Mouse (Mus musculus) CH12.LX (cell line): Measurements from ENCODE around the gene Vti1a.

Experiments
- BHLHE40 ChIP-seq: IDR thresholded peaks from 2 replicates; pipeline ENCODE4 v1.6.1; 2011; ENCODE audit warnings: mild to moderate bottlenecking, low read depth, low read length, improper control_type of control experiment
- CHD2 ChIP-seq: IDR thresholded peaks from 2 replicates; pipeline ENCODE4 v1.6.1; 2011; ENCODE audit warnings: low read length, improper control_type of control experiment
- CTCF ChIP-seq, 2 experiments: IDR thresholded peaks in 1 of 2; conservative IDR thresholded peaks in 1 of 2; 2 replicates each; pipeline ENCODE4 v1.5.1; 2011 to 2012; ENCODE audit warnings: low read depth in 2 of 2, low read length in 2 of 2, improper control_type of control experiment in 1 of 2, inconsistent platforms in 1 of 2, mild to moderate bottlenecking in 1 of 2, moderate library complexity in 1 of 2
- GABPA ChIP-seq: IDR thresholded peaks from 2 replicates; pipeline ENCODE4 v1.6.1; 2012; ENCODE audit warnings: low read depth, low read length, improper control_type of control experiment, inconsistent platforms; ENCODE audit not compliant: insufficient replicate concordance
- MAX ChIP-seq: IDR thresholded peaks from 2 replicates; pipeline ENCODE4 v1.6.1; 2011; ENCODE audit warnings: low read length, improper control_type of control experiment
- POLR2A ChIP-seq: IDR thresholded peaks from 2 replicates; pipeline ENCODE4 v1.6.1; 2011; ENCODE audit warnings: low read depth, mild to moderate bottlenecking, improper control_type of control experiment, low read length
- RAD21 ChIP-seq: IDR thresholded peaks from 2 replicates; pipeline ENCODE4 v1.6.1; 2011; ENCODE audit warnings: low read depth, mild to moderate bottlenecking, low read length, improper control_type of control experiment, moderate library complexity
- RCOR1 ChIP-seq: conservative IDR thresholded peaks from 2 replicates; pipeline ENCODE4 v1.6.1; 2012; ENCODE audit warnings: low read depth, mild to moderate bottlenecking, inconsistent platforms, low read length, improper control_type of control experiment
- ZNF384 ChIP-seq: IDR thresholded peaks from 2 replicates; pipeline ENCODE4 v1.6.1; 2012; ENCODE audit warnings: low read depth, low read length, improper control_type of control experiment, inconsistent platforms

- TF ChIP-seq POLR2A (no peak), CTCF (conservative IDR thresholded peaks at IDR 0.05 in 1 of 2, IDR thresholded peaks at IDR 0.05 in 1 of 2; ENCODE audit: low read depth in 2 of 2, low read length in 2 of 2) (no peak), ZNF384 (no peak), GABPA (no peak), RCOR1 (no peak), MAX (no peak), RAD21 (no peak), CHD2 (no peak), BHLHE40 (no peak)
Measured at GRCm38 (mm10) chr19:55530041-55530440, 213.9 kb downstream of the Vti1a start.
